Mouse (Mus musculus) cerebellum, adult 2 months (tissue): ENCODE measurements around the gene Akr1b10.

Experiments
- CTCF ChIP-seq: fragments of 200-500 bp; IDR thresholded peaks from 2 replicates; pipeline ENCODE4 v1.5.1; 2011; ENCODE audit warnings: low read depth, mild to moderate bottlenecking, control low read depth, low read length, moderate library complexity, borderline replicate concordance; ENCODE audit not compliant: insufficient read depth
- POLR2A ChIP-seq: fragments of 200-500 bp; IDR thresholded peaks from 2 replicates; pipeline ENCODE4 v1.6.1; 2011; ENCODE audit warnings: low read length, control low read depth, borderline replicate concordance; ENCODE audit not compliant: insufficient read depth

DNA sequence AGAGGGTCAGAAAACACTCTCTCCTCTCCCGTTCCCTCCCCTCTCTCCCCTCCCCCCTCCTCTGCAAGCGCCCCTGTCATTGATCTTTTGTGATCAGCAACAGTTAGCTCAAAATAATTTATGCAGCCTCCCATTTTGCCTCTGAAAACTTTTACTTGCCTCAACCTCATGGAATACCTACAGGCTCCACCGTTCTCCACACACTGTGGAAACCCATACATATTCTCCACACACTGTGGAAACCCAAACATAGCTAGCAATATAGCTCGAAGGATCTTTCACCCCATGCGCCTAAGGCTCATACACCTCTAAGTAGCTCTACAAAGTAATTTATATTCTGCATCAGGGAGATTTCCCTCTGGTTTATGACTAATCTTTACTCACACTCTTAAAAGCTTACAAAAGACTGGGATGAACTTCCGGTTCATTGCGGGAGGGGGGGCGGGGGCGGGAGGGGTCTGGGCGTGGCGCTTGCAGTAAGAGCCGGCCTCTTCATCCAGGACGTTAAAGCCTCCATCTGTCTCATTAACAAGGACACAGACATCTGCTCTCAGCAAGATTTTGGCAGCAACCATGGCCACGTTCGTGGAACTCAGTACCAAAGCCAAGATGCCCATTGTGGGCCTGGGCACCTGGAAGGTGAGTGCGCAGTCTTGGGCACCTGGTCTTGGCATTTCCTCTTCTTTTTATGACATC, 30.2 kb upstream of the Akr1b10 start, which contains the start of gene Akr1b8:
- TF ChIP-seq CTCF, result no peak
- no peak for TF ChIP-seq POLR2A
